Mouse (Mus musculus) spleen, adult 2 months (tissue): ENCODE results near the gene Gclm.

Source experiments
- CTCF ChIP-seq: fragments of 200-500 bp; IDR thresholded peaks from 2 replicates; pipeline ENCODE4 v1.5.1; 2011; ENCODE audit warnings: mild to moderate bottlenecking, inconsistent platforms; ENCODE audit not compliant: insufficient read depth, insufficient read length, insufficient replicate concordance; ENCODE audit errors: extremely low read depth
- POLR2A ChIP-seq: fragments of 200-500 bp; IDR thresholded peaks from 2 replicates; pipeline ENCODE4 v1.6.1; 2011; ENCODE audit warnings: low read depth, low read length, inconsistent platforms

DNA sequence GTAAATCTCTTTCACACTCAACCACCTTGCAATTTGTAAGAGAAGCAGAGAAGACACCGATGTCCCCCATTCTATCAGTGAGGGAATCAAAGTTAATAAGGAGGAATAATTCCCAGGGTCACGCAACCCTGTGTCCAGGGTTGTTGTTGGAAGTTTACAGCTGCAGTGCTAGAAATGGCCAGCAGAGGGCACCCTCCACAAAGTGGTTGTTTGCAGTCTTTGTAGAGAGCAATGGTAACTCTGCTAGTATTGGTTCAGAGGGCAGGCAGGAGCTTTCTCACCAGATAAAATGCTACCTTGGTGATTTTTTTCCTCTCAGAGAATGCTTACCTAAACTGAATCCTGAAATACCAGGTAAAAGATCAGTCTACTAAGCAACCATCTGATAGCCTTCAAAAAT, 66.7 kb downstream of the Gclm start:
- TF ChIP-seq POLR2A (no peak), CTCF (peak; percentile 85; the same call in 1 of the 2 replicates)
